ENCODE assay signal across 21 mouse cellular contexts in the genomic region with DNA sequence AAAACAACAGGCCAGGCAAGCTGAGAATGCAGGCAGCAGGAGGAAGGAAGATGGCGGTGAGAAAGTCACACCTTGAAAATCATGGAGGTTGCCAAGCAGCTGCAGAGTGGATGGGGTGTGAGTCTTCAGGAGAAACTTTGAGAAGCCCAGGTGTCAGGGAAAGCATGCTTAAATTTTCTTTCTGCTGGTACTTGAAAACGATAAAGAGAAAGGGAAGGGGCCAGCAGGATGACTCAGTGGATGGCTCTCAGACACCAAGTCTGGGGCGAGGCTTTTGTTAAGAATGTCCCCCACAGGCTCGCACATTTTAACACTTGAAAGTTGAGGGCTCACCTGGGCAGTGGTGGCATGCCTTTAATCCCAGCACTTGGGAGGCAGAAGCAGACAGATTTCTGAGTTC. TPM values are rescaled to one million over a fixed set of nuclear protein-coding genes. Genes with fewer than 3 reads are reported as not detected.
DNase-seq lines count a peak whose midpoint lies in the region; ATAC-seq and TF ChIP-seq lines count a peak whose summit lies in the region.
"Had no signal": no experiment of that assay in that cellular context is flagged by ENCODE, and none has a peak within 500 bp of the region (broad histone marks: within the 10 kb centered on the region; RNA-seq: fewer than 3 reads in every experiment).

No protein-coding gene starts in this region.

- no peak overlapping the region for H3K4me3 ChIP-seq in stomach, postnatal 0 days (ENCODE audit: low read depth, low read length)
- no peak overlapping the region for H3K4me3 ChIP-seq in lung, postnatal 0 days (ENCODE audit: low read depth, low read length)
- H3K4me3 ChIP-seq: forebrain, embryonic 10.5 days; forebrain, embryonic 13.5 days; hindbrain, embryonic 10.5 days; hindbrain, embryonic 13.5 days; intestine, embryonic 15.5 days had no signal

- no peak for TF ChIP-seq EP300 in stomach, postnatal 0 days (optimal IDR thresholded peaks at IDR 0.05)
- no peak for TF ChIP-seq EP300 in lung, postnatal 0 days (IDR thresholded peaks at IDR 0.05)

- H3K9me3 ChIP-seq in stomach, postnatal 0 days (ENCODE audit: control insufficient read depth, low read length): no peaks in the 10 kb centered on the region
- H3K9me3 ChIP-seq in lung, postnatal 0 days (ENCODE audit: low read length): no peaks in the 10 kb centered on the region
- H3K9me3 ChIP-seq: hindbrain, embryonic 13.5 days; intestine, embryonic 15.5 days had no signal

- H3K36me3 ChIP-seq in stomach, postnatal 0 days (ENCODE audit: control insufficient read depth, insufficient read depth, low read length): no peaks in the 10 kb centered on the region
- no peaks in the 10 kb centered on the region for H3K36me3 ChIP-seq in lung, postnatal 0 days (ENCODE audit: insufficient read depth, low read length)
- H3K36me3 ChIP-seq: forebrain, embryonic 10.5 days; hindbrain, embryonic 10.5 days; hindbrain, embryonic 13.5 days; intestine, embryonic 15.5 days had no signal

- no peaks in the 10 kb centered on the region for H3K27me3 ChIP-seq in stomach, postnatal 0 days (ENCODE audit: control insufficient read depth, insufficient read depth, low read length)
- H3K27me3 ChIP-seq in lung, postnatal 0 days (replicated peaks; ENCODE audit: insufficient read depth, low read length): no peaks in the 10 kb centered on the region
- H3K27me3 ChIP-seq: forebrain, embryonic 13.5 days; hindbrain, embryonic 13.5 days; intestine, embryonic 15.5 days had no signal

- peak; percentile 45 for DNase-seq in heart, adult 11 months
- DNase-seq in heart, postnatal 36 days: no peak
- DNase-seq in ES-CJ7 (ENCODE audit: low read depth, low spot score) (peak; percentile 14), ZHBTc4 (ENCODE audit: low read depth, low spot score) (peak; percentile 48)
- DNase-seq in stomach, postnatal 0 days (ENCODE audit: low spot score): no peak
- DNase-seq in lung, postnatal 0 days (ENCODE audit: low spot score): no peak
- DNase-seq: adrenal gland, postnatal 10 days; adrenal gland, postnatal 36 days; cerebellum, adult 18-20 months; cerebellum, adult 9-10 months; cerebellum, postnatal 14 days; gastrocnemius, postnatal 10 days; gastrocnemius, postnatal 36 days had no signal

- no peaks in the 10 kb centered on the region for H3K4me1 ChIP-seq in stomach, postnatal 0 days (replicated peaks; ENCODE audit: control insufficient read depth, insufficient read depth)
- no peaks in the 10 kb centered on the region for H3K4me1 ChIP-seq in lung, postnatal 0 days (ENCODE audit: insufficient read depth, low read depth, low read length)
- H3K4me1 ChIP-seq: forebrain, embryonic 10.5 days; forebrain, embryonic 13.5 days; hindbrain, embryonic 10.5 days; hindbrain, embryonic 13.5 days; intestine, embryonic 15.5 days had no signal

- H3K27ac ChIP-seq in stomach, postnatal 0 days (replicated peaks): no peak overlapping the region
- no peak overlapping the region for H3K27ac ChIP-seq in lung, postnatal 0 days (ENCODE audit: low read length)
- H3K27ac ChIP-seq: forebrain, embryonic 10.5 days; forebrain, embryonic 13.5 days; hindbrain, embryonic 10.5 days; hindbrain, embryonic 13.5 days; intestine, embryonic 15.5 days had no signal

- ATAC-seq in stomach, postnatal 0 days (ENCODE audit: low FRiP score, low TSS enrichment): no peak
- no peak for ATAC-seq in lung, postnatal 0 days
- ATAC-seq: forebrain, embryonic 13.5 days; forebrain, embryonic 16.5 days; hindbrain, embryonic 16.5 days; intestine, embryonic 15.5 days had no signal

- WGBS in stomach, postnatal 0 days: 86% methylated on average over 4 of the region's 4 CpGs
- 89% methylated on average over 4 of the region's 4 CpGs for WGBS in lung, postnatal 0 days

- intact Hi-C loops in heart, postnatal 36 days (cut with DNase I): no loop called here

- no peak for TF ChIP-seq CTCF in stomach, postnatal 0 days (IDR thresholded peaks at IDR 0.05; ENCODE audit: low read depth)
- TF ChIP-seq CTCF in lung, postnatal 0 days (IDR thresholded peaks at IDR 0.05): no peak

- H3K9ac ChIP-seq in stomach, postnatal 0 days (ENCODE audit: low read length): no peak overlapping the region
- H3K9ac ChIP-seq in lung, postnatal 0 days (replicated peaks; ENCODE audit: low read depth): no peak overlapping the region
- H3K9ac ChIP-seq: forebrain, embryonic 13.5 days; hindbrain, embryonic 13.5 days; intestine, embryonic 15.5 days had no signal

- no peak overlapping the region for H3K4me2 ChIP-seq in stomach, postnatal 0 days (replicated peaks; ENCODE audit: low read depth)
- H3K4me2 ChIP-seq in lung, postnatal 0 days (replicated peaks; ENCODE audit: low read depth, low read length): no peak overlapping the region
- H3K4me2 ChIP-seq: forebrain, embryonic 13.5 days; heart, embryonic 11.5 days; hindbrain, embryonic 13.5 days; intestine, embryonic 15.5 days had no signal

RNA-seq across cellular contexts. Expression of a gene that starts 48.3 kb away (rescaled TPM):
- total RNA-seq in heart, postnatal 36 days (2021): 10 to 100 TPM; 61.8 to 69.5 TPM
- polyA plus RNA-seq in stomach, postnatal 0 days (2015; fragmentation: Nextera tagmentation; extraction: Ambion mirVana): 34.0 and 35.9 TPM in 2 replicates
- 30.6 and 33.4 TPM in 2 replicates for polyA plus RNA-seq in lung, postnatal 0 days (2015; fragmentation: Nextera tagmentation; extraction: Ambion mirVana)

Comparison
In these comparisons a context has a peak if more than half of its experiments do, and no peak if none do; other contexts are left out.
1. DNase-seq: peak in heart, adult 11 months (single experiment), ES-CJ7 (single experiment) and ZHBTc4 (single experiment); none in heart, postnatal 36 days (0 of 2), stomach, postnatal 0 days (single experiment) and lung, postnatal 0 days (single experiment).